Mouse (Mus musculus): ENCODE results near the gene Cmtm2a. TPM values are rescaled to one million over a fixed set of nuclear protein-coding genes. Genes with fewer than 3 reads are reported as not detected.
"Not testable (repeated sequence)": the region's sequence is repeated elsewhere in the genome, so short reads cannot be mapped to it uniquely, and the experiment has no call there.

Cmtm2a gene
- polyA plus RNA-seq, 1 experiment from 2014 or later: not detected

DNA sequence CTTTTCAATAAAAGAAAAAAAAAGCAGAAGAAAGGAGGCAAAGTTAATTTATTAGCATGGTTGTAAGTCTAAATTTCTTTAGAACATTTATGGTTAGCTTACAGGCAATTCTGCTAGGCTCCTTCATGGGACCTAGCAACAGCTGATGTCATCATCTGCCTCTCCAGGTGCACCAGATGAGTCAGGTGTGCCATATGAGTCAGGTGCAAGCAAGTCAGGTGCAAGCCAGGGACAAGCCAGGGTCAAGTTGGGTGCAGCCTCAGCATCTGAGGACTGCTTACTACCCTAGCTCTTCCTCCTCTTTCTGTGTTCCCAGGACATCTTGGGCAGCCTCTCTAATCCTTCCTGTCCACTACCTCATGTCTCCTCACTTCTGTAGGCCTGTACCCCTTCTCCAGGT lies 24.6 kb downstream of the Cmtm2a start:
- H3K36me3 ChIP-seq: peaks cover 15% of the 10 kb centered on the region
- no peaks in the 10 kb centered on the region for H3K27me3 ChIP-seq
- H3K27ac ChIP-seq: no peak overlapping the region
- H3K9ac ChIP-seq (replicated peaks): no peak overlapping the region
- ATAC-seq: no peak
- H3K9me3 ChIP-seq: no peaks in the 10 kb centered on the region
- no peaks in the 10 kb centered on the region for H3K4me1 ChIP-seq (replicated peaks)
- no peak overlapping the region for H3K4me3 ChIP-seq (replicated peaks)
- no peak overlapping the region for H3K4me2 ChIP-seq (replicated peaks)

DNA sequence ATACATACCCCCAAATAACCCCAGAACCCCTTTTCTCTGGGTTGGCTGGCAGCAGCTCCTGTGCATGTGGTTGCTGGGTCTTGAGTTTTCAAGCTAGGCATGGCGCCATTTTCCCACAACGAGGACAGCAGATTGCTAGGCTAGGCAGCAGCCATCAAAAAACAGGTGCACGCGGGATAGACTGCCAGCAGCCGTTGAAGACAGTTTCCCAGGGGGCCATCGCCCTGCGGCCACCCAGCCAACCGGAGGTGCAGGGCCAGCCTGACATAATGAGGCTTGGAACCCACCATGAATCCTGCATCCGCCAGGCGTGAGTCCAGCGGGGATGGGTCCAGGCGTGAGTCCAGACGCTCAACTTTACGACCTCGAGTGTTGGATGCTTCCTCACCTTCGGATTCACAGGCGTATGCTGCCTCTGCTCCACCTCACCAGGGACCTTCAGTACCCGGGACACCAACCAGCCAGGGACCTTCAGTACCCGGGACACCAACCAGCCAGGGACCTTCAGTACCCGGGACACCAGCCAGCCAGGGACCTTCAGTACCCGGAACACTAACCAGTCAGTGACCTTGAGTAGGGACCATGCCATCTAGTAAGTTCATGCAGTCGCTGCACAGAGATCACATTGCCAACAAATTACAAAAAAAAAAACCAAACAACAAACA lies 28.6 kb downstream of the Cmtm2a start:
- WGBS: 97% methylated on average over 22 of the region's 22 CpGs
- not testable (repeated sequence) for H3K27me3 ChIP-seq; ATAC-seq; H3K27ac ChIP-seq; H3K4me3 ChIP-seq (replicated peaks); H3K4me1 ChIP-seq (replicated peaks); H3K9me3 ChIP-seq; H3K4me2 ChIP-seq (replicated peaks); H3K9ac ChIP-seq (replicated peaks)
- H3K36me3 ChIP-seq: peaks cover 33% of the 10 kb centered on the region

DNA sequence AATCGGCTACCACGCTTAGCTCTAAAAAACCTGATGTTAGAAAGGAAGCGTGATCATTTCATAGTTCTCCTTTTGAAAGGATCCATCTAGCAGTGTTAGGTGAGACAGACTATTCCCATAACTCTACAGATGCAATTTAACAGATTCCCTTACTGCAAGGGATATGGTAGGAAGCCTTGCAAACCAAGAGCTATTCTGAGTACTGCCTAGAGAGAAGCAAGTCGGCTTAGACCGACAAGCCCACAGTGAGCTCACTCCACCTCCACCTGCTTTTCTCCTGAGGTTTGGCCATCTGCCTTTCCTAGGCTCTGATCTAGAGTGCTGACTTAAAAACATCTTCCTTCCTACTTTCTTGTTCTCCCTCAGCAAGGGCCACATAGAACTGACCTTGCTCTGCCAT lies 31.2 kb downstream of the Cmtm2a start:
- H3K27me3 ChIP-seq; H3K4me1 ChIP-seq (replicated peaks); ATAC-seq; H3K4me2 ChIP-seq (replicated peaks); H3K4me3 ChIP-seq (replicated peaks); H3K9me3 ChIP-seq; H3K9ac ChIP-seq (replicated peaks); H3K27ac ChIP-seq: not testable (repeated sequence)
- 94% methylated on average over 5 of the region's 5 CpGs for WGBS
- H3K36me3 ChIP-seq: peaks cover 53% of the 10 kb centered on the region

- no peak overlapping the region for H3K9ac ChIP-seq (replicated peaks)
- H3K36me3 ChIP-seq: peaks cover 7% of the 10 kb centered on the region
- ATAC-seq: no peak
- H3K9me3 ChIP-seq: peaks cover 2% of the 10 kb centered on the region; the same call in 1 of the 2 replicates
- no peak overlapping the region for H3K4me3 ChIP-seq (replicated peaks)
- H3K27me3 ChIP-seq: no peaks in the 10 kb centered on the region
- H3K27ac ChIP-seq: no peak overlapping the region
- no peak overlapping the region for H3K4me2 ChIP-seq (replicated peaks)
- 88% methylated on average over 3 of the region's 3 CpGs for WGBS
- peaks cover 11% of the 10 kb centered on the region; the same call in 1 of the 2 replicates for H3K4me1 ChIP-seq (replicated peaks)
Measured at GRCm38 (mm10) chr8:104253016-104253415, 40.0 kb downstream of the Cmtm2a start.

DNA sequence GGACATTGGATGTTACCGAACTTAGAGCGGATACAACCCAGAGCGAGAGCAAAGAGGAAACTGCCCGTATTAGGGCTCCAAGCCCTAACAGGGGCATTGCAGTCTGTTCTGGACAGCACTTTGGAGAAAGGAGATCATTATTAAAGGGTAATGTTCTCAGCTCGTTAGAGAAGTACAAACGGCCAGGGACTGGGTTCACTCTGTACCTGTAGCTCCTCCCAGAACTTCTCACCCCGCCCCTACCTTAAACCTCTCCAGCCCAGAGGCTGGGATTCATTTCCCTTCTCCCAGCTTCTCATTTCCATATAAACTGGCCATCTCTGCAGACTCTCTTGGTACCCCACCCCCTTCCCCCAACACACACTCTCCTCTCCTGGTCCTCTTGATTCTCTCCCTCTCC lies 41.5 kb downstream of the Cmtm2a start:
- Histone ChIP-seq H3K4me2 (replicated peaks) (peak overlapping the region; percentile 74), H3K9me3 (no peaks in the 10 kb centered on the region), H3K4me3 (replicated peaks) (peak overlapping the region; percentile 69), H3K36me3 (no peaks in the 10 kb centered on the region), H3K9ac (replicated peaks) (peak overlapping the region; percentile 69), H3K27ac (no peak overlapping the region), H3K4me1 (replicated peaks) (peaks cover 26% of the 10 kb centered on the region), H3K27me3 (no peaks in the 10 kb centered on the region)
- peak; percentile 9; the same call in 1 of the 2 replicates for ATAC-seq
- under 1% methylated on average over 7 of the region's 7 CpGs for WGBS

GRCm38 (mm10) chr8:104250439-104251367 lies 42.3 kb downstream of the Cmtm2a start, which contains the start of gene Cklf:
TSS of gene Cklf (plus strand) at chr8:104250861.
- Histone ChIP-seq H3K4me1 (replicated peaks) (peaks cover 26% of the 10 kb centered on the region), H3K27ac (peak within 1 kb of the TSS; percentile 58), H3K27me3 (no peaks in the 10 kb centered on the region), H3K4me3 (replicated peaks) (peak within 1 kb of the TSS; percentile 69), H3K9ac (replicated peaks) (peak within 1 kb of the TSS; percentile 69), H3K9me3 (no peaks in the 10 kb centered on the region), H3K36me3 (peaks cover 4% of the 10 kb centered on the region; the same call in 1 of the 2 replicates), H3K4me2 (replicated peaks) (peak within 1 kb of the TSS; percentile 74)
- WGBS: 4% methylated on average over 41 of the region's 41 CpGs
- ATAC-seq: peak; percentile 85

DNA sequence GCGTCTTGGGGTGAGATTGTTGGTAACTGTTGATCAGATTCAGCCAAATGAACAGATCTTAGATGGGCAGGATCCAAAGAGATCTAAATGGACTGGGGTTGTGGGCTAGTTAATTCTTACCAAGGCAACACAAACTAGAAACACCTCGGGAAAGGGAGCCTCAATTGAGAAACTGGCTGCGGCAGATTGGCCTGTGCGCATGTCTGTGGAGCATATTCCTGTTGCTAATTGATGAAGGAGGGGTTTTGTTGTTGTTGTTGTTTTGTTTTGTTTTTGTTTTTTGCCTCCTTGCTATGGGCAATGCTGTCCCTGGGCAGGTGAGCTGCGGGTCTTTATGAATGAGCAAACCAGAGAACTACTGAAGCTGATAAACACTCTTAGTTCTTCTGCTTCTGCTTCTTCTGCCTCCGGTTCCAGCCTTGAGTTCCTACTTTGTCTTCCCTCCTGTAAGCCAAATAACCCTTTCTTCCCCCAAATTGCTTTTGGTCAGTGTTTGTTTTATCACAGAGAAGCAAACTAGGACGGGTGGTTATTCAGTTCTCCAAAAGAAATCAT lies 43.5 kb downstream of the Cmtm2a start:
- no peak for ATAC-seq
- no peaks in the 10 kb centered on the region for H3K9me3 ChIP-seq
- H3K4me1 ChIP-seq (replicated peaks): peaks cover 26% of the 10 kb centered on the region
- WGBS: 82% methylated on average over 7 of the region's 7 CpGs
- H3K36me3 ChIP-seq: peaks cover 16% of the 10 kb centered on the region
- H3K27ac ChIP-seq: no peak overlapping the region
- no peak overlapping the region for H3K9ac ChIP-seq (replicated peaks)
- no peak overlapping the region for H3K4me3 ChIP-seq (replicated peaks)
- H3K4me2 ChIP-seq (replicated peaks): no peak overlapping the region
- no peaks in the 10 kb centered on the region for H3K27me3 ChIP-seq

DNA sequence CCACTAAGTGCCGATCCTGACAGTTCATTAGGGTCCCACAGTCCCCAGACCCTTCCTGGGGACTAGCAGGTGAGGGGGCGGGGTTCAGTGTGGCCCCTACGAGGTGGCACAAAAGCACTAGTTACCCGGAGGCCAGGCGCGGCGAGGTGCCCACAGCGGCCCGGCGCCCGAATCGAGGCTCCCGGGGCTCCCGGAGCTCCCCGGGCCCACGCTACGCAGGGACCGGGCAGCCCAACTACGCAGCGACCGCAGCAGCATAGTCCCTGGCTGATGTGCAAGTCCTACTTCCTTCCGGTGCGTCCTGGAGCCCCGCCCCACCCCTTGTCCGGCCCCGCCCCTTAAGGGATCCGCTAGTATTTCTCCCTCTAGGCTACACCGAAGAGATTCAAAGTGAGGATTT lies 44.7 kb downstream of the Cmtm2a start, which contains the start of gene Tk2:
Gene Tk2 (minus strand): TSS at position 283 of the 400 bp plus-strand sequence.
- WGBS: 0% methylated on average over 27 of the region's 28 CpGs

DNA sequence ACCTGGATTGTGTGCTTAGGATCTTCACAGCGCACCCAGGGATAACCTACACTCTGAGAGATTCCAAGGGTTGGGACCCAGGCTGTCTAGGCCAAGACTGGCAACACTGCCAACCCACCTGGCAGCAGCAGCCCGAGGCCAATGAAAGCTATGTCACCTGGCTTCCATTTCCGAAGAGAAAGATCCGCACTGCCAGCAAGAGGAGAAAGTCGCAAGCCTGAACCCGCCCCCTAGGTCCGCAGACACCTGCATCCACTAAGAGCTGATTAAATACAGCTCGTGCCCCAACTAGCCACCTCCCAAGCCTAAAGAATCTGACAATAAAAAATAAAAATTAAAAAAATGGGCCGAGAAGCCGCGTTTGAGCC lies 45.1 kb downstream of the Cmtm2a start:
- H3K4me2 ChIP-seq (replicated peaks): peak overlapping the region; percentile 90
- WGBS: 4% methylated on average over 11 of the region's 11 CpGs
- H3K9ac ChIP-seq (replicated peaks): peak overlapping the region; percentile 94
- H3K27ac ChIP-seq: no peak overlapping the region; the same call in 1 of the 2 replicates
- peak; percentile 10; the same call in 1 of the 2 replicates for ATAC-seq
- no peaks in the 10 kb centered on the region for H3K27me3 ChIP-seq
- H3K36me3 ChIP-seq: peaks cover 32% of the 10 kb centered on the region
- H3K4me3 ChIP-seq (replicated peaks): peak overlapping the region; percentile 94
- H3K4me1 ChIP-seq (replicated peaks): peaks cover 26% of the 10 kb centered on the region
- no peaks in the 10 kb centered on the region for H3K9me3 ChIP-seq

More for the DNA sequence above, 44.7 kb downstream of the Cmtm2a start, which contains the start of gene Tk2:
- Histone ChIP-seq H3K4me1 (replicated peaks) (peaks cover 26% of the 10 kb centered on the region), H3K4me2 (replicated peaks) (peak within 1 kb of the TSS; percentile 90), H3K9me3 (no peaks in the 10 kb centered on the region), H3K36me3 (peaks cover 28% of the 10 kb centered on the region), H3K4me3 (replicated peaks) (peak within 1 kb of the TSS; percentile 94), H3K27me3 (no peaks in the 10 kb centered on the region), H3K27ac (peak within 1 kb of the TSS; percentile 44), H3K9ac (replicated peaks) (peak within 1 kb of the TSS; percentile 94)
- ATAC-seq: peak; percentile 94

GRCm38 (mm10) chr8:104247054-104247907 lies 45.7 kb downstream of the Cmtm2a start:
- Histone ChIP-seq H3K4me3 (replicated peaks) (peak overlapping the region; percentile 94), H3K9ac (replicated peaks) (peak overlapping the region; percentile 94), H3K27ac (no peak overlapping the region), H3K36me3 (peaks cover 38% of the 10 kb centered on the region), H3K4me2 (replicated peaks) (peak overlapping the region; percentile 90), H3K4me1 (replicated peaks) (peaks cover 26% of the 10 kb centered on the region), H3K9me3 (no peaks in the 10 kb centered on the region), H3K27me3 (no peaks in the 10 kb centered on the region)
- ATAC-seq: no peak
- 74% methylated on average over 22 of the region's 22 CpGs for WGBS

DNA sequence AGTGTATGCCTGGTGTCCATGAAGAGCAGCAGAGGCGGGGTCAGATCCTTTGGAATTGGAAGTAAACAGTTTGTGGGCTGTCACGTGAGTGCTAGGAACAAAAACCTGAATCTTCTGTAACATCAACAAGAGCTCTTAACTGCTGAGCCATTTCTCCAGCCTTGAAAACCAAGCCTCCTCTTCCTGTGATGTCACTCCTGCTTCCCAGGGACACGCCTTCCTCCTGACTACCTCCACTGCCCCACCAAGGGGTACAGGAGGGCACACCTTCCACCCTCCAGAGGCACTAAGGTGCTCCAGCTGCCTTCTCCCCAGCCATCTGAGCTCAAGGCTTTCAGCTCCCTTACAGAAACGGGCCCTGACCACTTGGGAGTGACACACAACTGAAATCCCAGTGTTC lies 46.4 kb downstream of the Cmtm2a start:
- no peaks in the 10 kb centered on the region for H3K9me3 ChIP-seq
- H3K36me3 ChIP-seq: peaks cover 44% of the 10 kb centered on the region
- no peaks in the 10 kb centered on the region for H3K27me3 ChIP-seq
- H3K4me2 ChIP-seq (replicated peaks): no peak overlapping the region
- H3K4me3 ChIP-seq (replicated peaks): no peak overlapping the region
- no peak overlapping the region for H3K9ac ChIP-seq (replicated peaks)
- H3K4me1 ChIP-seq (replicated peaks): peaks cover 25% of the 10 kb centered on the region
- WGBS: 92% methylated on average over 4 of the region's 4 CpGs
- H3K27ac ChIP-seq: no peak overlapping the region
- ATAC-seq: no peak

Data from midbrain, embryonic 13.5 days (tissue).